Comparison of ENCODE assay signal across 14 mouse cellular contexts in the genomic region with DNA sequence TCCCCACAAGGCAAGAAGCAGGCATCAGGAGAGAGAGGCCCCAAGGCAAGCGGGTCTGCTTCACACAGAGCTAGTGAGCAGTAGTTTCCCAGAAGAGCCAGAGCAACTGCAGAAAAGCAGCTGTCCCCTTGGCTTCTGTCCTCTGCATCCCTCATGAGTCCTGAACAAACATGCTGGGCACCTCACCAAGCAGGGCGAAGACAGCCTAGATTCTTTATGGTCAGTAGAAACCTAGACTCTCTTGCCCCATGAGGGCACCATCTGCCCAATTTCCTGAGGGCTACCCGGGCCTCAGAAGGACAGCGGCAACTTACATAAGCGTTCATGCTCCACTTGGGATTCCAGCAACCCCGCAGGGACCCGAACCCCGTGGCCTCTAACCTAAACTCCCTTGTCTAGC. TPM values are rescaled to one million over a fixed set of nuclear protein-coding genes. Genes with fewer than 3 reads are reported as not detected.
A peak's percentile ranks its signal among the peaks of the same experiment; 100 is the strongest.
DNase-seq lines count a peak whose midpoint lies in the region; ATAC-seq and TF ChIP-seq lines count a peak whose summit lies in the region.
"Had no signal": no experiment of that assay in that cellular context is flagged by ENCODE, and none has a peak within 500 bp of the region (broad histone marks: within the 10 kb centered on the region; RNA-seq: fewer than 3 reads in every experiment).

No protein-coding gene starts in this region.

- H3K9ac ChIP-seq in intestine, embryonic 15.5 days = no peak overlapping the region
- no peak overlapping the region for H3K9ac ChIP-seq in intestine, postnatal 0 days (ENCODE audit: low read depth, low read length)
- H3K9ac ChIP-seq in embryonic facial prominence, embryonic 15.5 days = no peak overlapping the region
- H3K9ac ChIP-seq: hindbrain, embryonic 12.5 days had no signal

- peak overlapping the region; percentile 13; the same call in 1 of the 2 replicates for H3K27ac ChIP-seq in intestine, embryonic 15.5 days
- no peak overlapping the region for H3K27ac ChIP-seq in intestine, postnatal 0 days (ENCODE audit: low read depth, low read length)
- H3K27ac ChIP-seq in embryonic facial prominence, embryonic 15.5 days (replicated peaks) = peak overlapping the region; percentile 19; the same call in 1 of the 2 replicates
- H3K27ac ChIP-seq: hindbrain, embryonic 12.5 days; macrophage had no signal

- H3K27me3 ChIP-seq in intestine, embryonic 15.5 days (replicated peaks) = no peaks in the 10 kb centered on the region
- no peaks in the 10 kb centered on the region for H3K27me3 ChIP-seq in intestine, postnatal 0 days (replicated peaks; ENCODE audit: control insufficient read depth, insufficient read depth, low read length)
- no peaks in the 10 kb centered on the region for H3K27me3 ChIP-seq in embryonic facial prominence, embryonic 15.5 days
- no peaks in the 10 kb centered on the region for H3K27me3 ChIP-seq in myocyte (ENCODE audit: control insufficient read depth, insufficient read depth, insufficient read length)
- H3K27me3 ChIP-seq: hindbrain, embryonic 12.5 days had no signal

- no peak for TF ChIP-seq CTCF in intestine, postnatal 0 days (IDR thresholded peaks at IDR 0.05; ENCODE audit: low read depth)

- H3K4me2 ChIP-seq in intestine, embryonic 15.5 days (replicated peaks) = no peak overlapping the region
- H3K4me2 ChIP-seq in intestine, postnatal 0 days (replicated peaks; ENCODE audit: low read depth) = no peak overlapping the region
- no peak overlapping the region for H3K4me2 ChIP-seq in embryonic facial prominence, embryonic 15.5 days (replicated peaks)
- H3K4me2 ChIP-seq in myocyte (ENCODE audit: low read depth) = peak overlapping the region; percentile 97
- H3K4me2 ChIP-seq: hindbrain, embryonic 12.5 days had no signal

- peaks cover 16% of the 10 kb centered on the region for H3K79me2 ChIP-seq in myocyte (ENCODE audit: control insufficient read depth, insufficient read depth)

- TF ChIP-seq POLR2A in myocyte (IDR thresholded peaks at IDR 0.05; ENCODE audit: insufficient read length, low read depth) = no peak

- no peak for ATAC-seq in intestine, embryonic 15.5 days
- no peak for ATAC-seq in intestine, postnatal 0 days
- no peak for ATAC-seq in embryonic facial prominence, embryonic 15.5 days (ENCODE audit: insufficient number of reproducible peaks, low FRiP score, low TSS enrichment, low read depth)
- ATAC-seq: forebrain, embryonic 16.5 days had no signal

- 80% methylated on average over 8 of the region's 8 CpGs for whole genome bisulfite sequencing in intestine, embryonic 15.5 days
- WGBS in intestine, postnatal 0 days = 68% methylated on average over 8 of the region's 8 CpGs
- 70% methylated on average over 8 of the region's 8 CpGs for WGBS in embryonic facial prominence, embryonic 15.5 days

- H3K9me3 ChIP-seq in intestine, embryonic 15.5 days = no peaks in the 10 kb centered on the region
- H3K9me3 ChIP-seq in intestine, postnatal 0 days (ENCODE audit: control insufficient read depth) = no peaks in the 10 kb centered on the region
- H3K9me3 ChIP-seq in embryonic facial prominence, embryonic 15.5 days (replicated peaks) = no peaks in the 10 kb centered on the region
- H3K9me3 ChIP-seq: hindbrain, embryonic 12.5 days had no signal

- H3K36me3 ChIP-seq in intestine, embryonic 15.5 days = no peaks in the 10 kb centered on the region
- no peaks in the 10 kb centered on the region for H3K36me3 ChIP-seq in intestine, postnatal 0 days (ENCODE audit: control insufficient read depth, insufficient read depth)
- H3K36me3 ChIP-seq in embryonic facial prominence, embryonic 15.5 days = no peaks in the 10 kb centered on the region
- no peaks in the 10 kb centered on the region for H3K36me3 ChIP-seq in myocyte (ENCODE audit: control insufficient read depth, insufficient read depth)

- H3ac ChIP-seq in myocyte (ENCODE audit: control insufficient read depth, insufficient read length) = no peak overlapping the region

- H3K4me1 ChIP-seq in intestine, embryonic 15.5 days (replicated peaks) = peaks cover 18% of the 10 kb centered on the region
- H3K4me1 ChIP-seq in intestine, postnatal 0 days (replicated peaks; ENCODE audit: control insufficient read depth, insufficient read depth, low read length) = no peaks in the 10 kb centered on the region
- peaks cover 18% of the 10 kb centered on the region for H3K4me1 ChIP-seq in embryonic facial prominence, embryonic 15.5 days

- peak; percentile 55 to 56 for DNase-seq in cerebellum, adult 18-20 months
- DNase-seq in thymus, postnatal 10 days (ENCODE audit: low spot score in 2 of 2) = no peak
- no peak for DNase-seq in thymus, adult 18-20 months
- DNase-seq: liver; right cerebral cortex, postnatal 25 days; thymus, adult 2 months had no signal

- H3K4me3 ChIP-seq in intestine, embryonic 15.5 days (replicated peaks) = no peak overlapping the region
- no peak overlapping the region for H3K4me3 ChIP-seq in intestine, postnatal 0 days (ENCODE audit: low read depth, low read length)
- H3K4me3 ChIP-seq in embryonic facial prominence, embryonic 15.5 days (replicated peaks) = no peak overlapping the region
- H3K4me3 ChIP-seq in myocyte = peak overlapping the region; percentile 15
- H3K4me3 ChIP-seq: hindbrain, embryonic 12.5 days had no signal

TF ChIP-seq in myocyte, 11 proteins besides CTCF, POLR2A, EP300 and RAD21:
- TF ChIP-seq TCF12 (IDR thresholded peaks at IDR 0.05; ENCODE audit: insufficient read depth, poor library complexity, severe bottlenecking) = peak; percentile 76
- TF ChIP-seq E2F4 (IDR thresholded peaks at IDR 0.05; ENCODE audit: insufficient read depth) = no peak
- no peak for TF ChIP-seq POLR2AphosphoS2 (IDR thresholded peaks at IDR 0.05; ENCODE audit: insufficient read length, low read depth)
- peak; percentile 78 for TF ChIP-seq TCF3 (IDR thresholded peaks at IDR 0.05; ENCODE audit: insufficient read length, low read depth)
- TF ChIP-seq MAX (IDR thresholded peaks at IDR 0.05; ENCODE audit: low read depth) = no peak
- no peak for TF ChIP-seq CEBPB (IDR thresholded peaks at IDR 0.05; ENCODE audit: insufficient read depth, poor library complexity, severe bottlenecking)
- TF ChIP-seq MYOG (IDR thresholded peaks at IDR 0.05; ENCODE audit: control insufficient read depth in 1 of 3, insufficient read depth in 1 of 3, insufficient read length in 2 of 3, low read depth in 2 of 3) = peak; percentile 69 to 96 (median 94)
- TF ChIP-seq REST (IDR thresholded peaks at IDR 0.05; ENCODE audit: insufficient read depth, insufficient read length) = no peak
- TF ChIP-seq MYOD1 (IDR thresholded peaks at IDR 0.05; ENCODE audit: control insufficient read depth in 1 of 3, insufficient read length in 2 of 3, low read depth in 2 of 3) = peak; percentile 77 to 96 (median 90)
- peak; percentile 46 for TF ChIP-seq SRF (IDR thresholded peaks at IDR 0.05; ENCODE audit: control insufficient read depth, insufficient read length, low read depth)
TF ChIP-seq in myocyte: peak in this region for 5.

RNA-seq across cellular contexts. Expression of a gene that starts 20.3 kb away (rescaled TPM):
- polyA plus RNA-seq in intestine, embryonic 15.5 days (2015; fragmentation: Nextera tagmentation; extraction: Ambion mirVana) = 14.5 and 16.3 TPM in 2 replicates
- 4.1 and 4.4 TPM in 2 replicates for polyA plus RNA-seq in intestine, postnatal 0 days (2015; fragmentation: Nextera tagmentation; extraction: Ambion mirVana)
- polyA plus RNA-seq in embryonic facial prominence, embryonic 15.5 days (2015; fragmentation: Nextera tagmentation; extraction: Ambion mirVana) = 22.7 and 22.8 TPM in 2 replicates
- 14.0 TPM for polyA plus RNA-seq in myocyte (2012; fragmentation: generic; extraction: Trizol)

RNA-seq across cellular contexts. Expression of a gene that starts 54.8 kb away (rescaled TPM):
- polyA plus RNA-seq in intestine, embryonic 15.5 days (2015; fragmentation: Nextera tagmentation; extraction: Ambion mirVana) = 0.09 and 0.20 TPM in 2 replicates
- polyA plus RNA-seq in intestine, postnatal 0 days (2015; fragmentation: Nextera tagmentation; extraction: Ambion mirVana) = 0.10 TPM in 1 of 2 replicates, not detected in the other
- 0.08 and 0.20 TPM in 2 replicates for polyA plus RNA-seq in embryonic facial prominence, embryonic 15.5 days (2015; fragmentation: Nextera tagmentation; extraction: Ambion mirVana)
- polyA plus RNA-seq in myocyte (2012; fragmentation: generic; extraction: Trizol) = 0.01 TPM
- polyA plus RNA-seq: macrophage; neural tube, embryonic 11.5 days had no signal

Comparison
In these comparisons a context has a peak if more than half of its experiments do, and no peak if none do; other contexts are left out.
1. DNase-seq: peak in cerebellum, adult 18-20 months (2 of 2); none in thymus, postnatal 10 days (0 of 2) and thymus, adult 18-20 months (0 of 2).